Mouse (Mus musculus) neural tube, embryonic 11.5 days (tissue): ENCODE results near the gene Bcl2l11. TPM values are rescaled to one million over a fixed set of nuclear protein-coding genes. Genes with fewer than 3 reads are reported as not detected.
A peak's percentile ranks its signal among the peaks of the same experiment; 100 is the strongest.
"Not testable (repeated sequence)": the region's sequence is repeated elsewhere in the genome, so short reads cannot be mapped to it uniquely, and the experiment has no call there.

ENCODE experiments used
- ATAC-seq: fragments of 200-750 bp; cut with Nextera tagmentation; 2 replicates; pipeline ENCODE4 v1.8.0; 2017; ENCODE audit warnings: moderate number of reproducible peaks, mild to moderate bottlenecking, moderate TSS enrichment, moderate library complexity; ENCODE audit not compliant: insufficient read depth, low FRiP score, low TSS enrichment
- DNase-seq: peaks from one replicate; pipeline ENCODE4 v3.0.0-alpha.2; 2015; ENCODE audit warnings: low spot score
- H3K27ac ChIP-seq: fragments of 300-500 bp; sonication (generic); 2 replicates; pipeline ENCODE4 v1.5.1; 2014; ENCODE audit warnings: low read depth, mild to moderate bottlenecking, low read length
- H3K27me3 ChIP-seq: fragments of 300-500 bp; sonication (generic); 2 replicates; pipeline ENCODE4 v1.6.1; 2014; ENCODE audit warnings: mild to moderate bottlenecking, low read length, mixed read lengths; ENCODE audit not compliant: control insufficient read depth, insufficient read depth
- H3K36me3 ChIP-seq: fragments of 300-500 bp; sonication (generic); 2 replicates; pipeline ENCODE4 v1.6.1; 2014; ENCODE audit warnings: mild to moderate bottlenecking, low read length, moderate library complexity, mixed read lengths; ENCODE audit not compliant: control insufficient read depth, insufficient read depth
- H3K4me1 ChIP-seq: fragments of 300-500 bp; sonication (generic); 2 replicates; pipeline ENCODE4 v1.6.1; 2014; ENCODE audit warnings: low read length, mixed read lengths; ENCODE audit not compliant: control insufficient read depth, insufficient read depth
- H3K4me2 ChIP-seq: fragments of 300-500 bp; sonication (generic); 2 replicates; pipeline ENCODE4 v1.6.1; 2014; ENCODE audit warnings: low read depth, mild to moderate bottlenecking, moderate library complexity
- H3K4me3 ChIP-seq: fragments of 300-500 bp; sonication (generic); 2 replicates; pipeline ENCODE4 v1.5.1; 2014; ENCODE audit warnings: low read depth, low read length
- H3K9ac ChIP-seq: fragments of 300-500 bp; sonication (generic); 2 replicates; pipeline ENCODE4 v1.6.1; 2014; ENCODE audit warnings: mild to moderate bottlenecking, low read length
- H3K9me3 ChIP-seq: fragments of 300-500 bp; sonication (generic); 2 replicates; pipeline ENCODE4 v1.6.1; 2016; ENCODE audit warnings: low read length; ENCODE audit not compliant: control insufficient read depth
- WGBS: fragments of 180-500 bp; shearing (Covaris S2); extraction: QIAGEN DNeasy Blood & Tissue Kit; methylation state at CpG from one replicate; pipeline ENCODE4 v1.1.7; 2014; 5-methylcytosine and 5-hydroxymethylcytosine counted together
- polyA plus RNA-seq: library from polyadenylated mRNA; unstranded; fragments of >200 nt; fragmentation: Nextera tagmentation; extraction: Ambion mirVana; gene quantifications from 2 replicates; pipeline ENCODE4 v1.2.1, GENCODE M21; 2014

Bcl2l11 gene
- polyA plus RNA-seq, 1 experiment from 2014 or later = 19.5 TPM

DNA sequence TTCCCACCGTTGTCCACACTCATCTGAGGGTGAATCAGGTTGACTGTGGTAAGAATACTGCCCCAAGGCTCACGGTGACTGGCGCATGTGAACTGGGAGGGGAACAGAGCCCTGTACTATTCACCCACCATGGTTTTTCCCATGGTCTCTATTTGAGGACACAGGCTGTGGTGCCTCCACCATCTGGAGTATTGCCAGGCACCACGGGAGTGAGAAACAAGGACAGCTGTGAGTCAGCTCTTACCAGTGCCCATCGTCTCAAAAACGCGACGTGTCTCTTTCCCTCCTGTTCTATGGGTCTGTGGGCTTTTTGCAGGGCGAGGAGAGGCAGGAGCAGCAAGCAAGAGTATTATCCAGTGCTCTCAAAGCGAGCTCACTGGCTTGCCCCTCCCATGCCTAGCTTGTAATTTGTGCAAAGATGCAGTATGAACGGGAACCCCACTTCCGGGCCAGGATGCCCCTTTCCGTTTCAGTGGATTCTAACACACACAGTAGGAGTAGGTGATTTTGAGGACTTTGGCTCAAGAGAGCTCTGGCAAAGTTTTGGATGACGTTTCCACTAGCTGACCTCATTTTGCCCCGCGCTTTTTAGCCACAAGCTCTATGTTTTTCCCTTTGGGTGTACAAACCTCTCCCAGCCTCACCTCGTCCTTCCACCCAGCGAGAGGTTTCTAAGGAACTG, 53.4 kb downstream of the Bcl2l11 start:
- ATAC-seq = no peak
- Histone ChIP-seq H3K36me3 (no peaks in the 10 kb centered on the region), H3K9me3 (no peaks in the 10 kb centered on the region), H3K9ac (no peak overlapping the region), H3K27ac (no peak overlapping the region), H3K4me3 (no peak overlapping the region), H3K4me2 (no peak overlapping the region), H3K4me1 (0 out of 2 replicates have a peak, but pooled peaks cover 3% of the 10 kb centered on the region), H3K27me3 (no peaks in the 10 kb centered on the region)
- DNase-seq = no peak
- WGBS = 67% methylated on average over 18 of the region's 18 CpGs

DNA sequence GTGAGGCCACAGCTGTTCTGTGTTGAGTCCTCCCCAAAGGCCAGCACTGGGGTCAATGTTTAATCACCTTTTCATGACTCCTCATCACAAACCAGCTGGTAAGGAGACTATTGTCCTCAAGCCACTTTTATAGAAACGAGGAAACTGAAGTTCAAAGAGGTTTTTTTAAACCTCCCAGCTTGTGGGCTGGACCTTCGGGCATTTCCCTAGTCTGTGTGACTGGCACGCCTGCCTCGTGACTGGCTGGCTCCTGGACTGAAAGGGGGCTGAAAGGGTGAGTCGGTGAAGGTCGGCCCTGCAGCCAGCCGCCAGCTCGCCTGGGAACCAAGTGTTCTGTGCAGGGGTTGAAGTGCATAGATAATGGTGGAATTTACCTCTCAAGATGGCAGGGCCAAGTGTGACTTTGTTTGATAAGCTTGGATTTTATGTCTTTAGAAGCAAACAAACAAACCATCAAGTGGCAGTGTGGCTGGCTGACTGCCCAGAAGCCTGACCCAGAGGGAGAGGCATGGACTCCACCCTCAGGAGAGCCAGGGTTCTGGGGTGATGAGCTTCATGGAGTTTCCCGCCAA, 54.1 kb downstream of the Bcl2l11 start:
- 31% methylated on average over 9 of the region's 9 CpGs for WGBS
- ATAC-seq (no peak), DNase-seq (no peak)
- Histone ChIP-seq H3K9me3 (no peaks in the 10 kb centered on the region), H3K9ac (no peak overlapping the region), H3K4me2 (no peak overlapping the region), H3K27me3 (no peaks in the 10 kb centered on the region), H3K4me1 (0 out of 2 replicates have a peak, but pooled peaks cover 3% of the 10 kb centered on the region), H3K27ac (no peak overlapping the region), H3K36me3 (no peaks in the 10 kb centered on the region), H3K4me3 (no peak overlapping the region)

DNA sequence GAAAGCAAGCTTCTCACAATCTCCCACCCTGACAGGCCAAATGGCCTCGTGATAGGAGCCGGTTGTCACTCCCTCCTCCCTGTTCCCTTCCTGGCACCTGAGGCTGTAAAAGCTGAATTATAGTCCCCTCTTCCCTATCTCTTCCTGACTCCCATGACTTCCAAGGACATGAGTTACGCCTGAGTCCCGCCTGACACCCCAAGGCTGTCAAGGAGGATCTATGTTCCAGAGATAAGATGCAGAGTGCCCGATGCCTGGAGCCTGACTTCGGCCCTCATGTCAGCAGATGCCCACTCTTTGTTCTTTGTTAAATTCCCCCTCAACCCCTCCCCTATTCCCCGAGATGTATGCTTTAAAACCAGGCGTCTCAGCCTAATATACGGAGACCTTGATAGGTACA, 56.3 kb downstream of the Bcl2l11 start:
- 80% methylated on average over 9 of the region's 9 CpGs for WGBS
- H3K9me3 ChIP-seq, H3K36me3 ChIP-seq, H3K27me3 ChIP-seq, H3K4me1 ChIP-seq, H3K4me2 ChIP-seq, H3K4me3 ChIP-seq, H3K27ac ChIP-seq, H3K9ac ChIP-seq, ATAC-seq, DNase-seq: not testable (repeated sequence)

DNA sequence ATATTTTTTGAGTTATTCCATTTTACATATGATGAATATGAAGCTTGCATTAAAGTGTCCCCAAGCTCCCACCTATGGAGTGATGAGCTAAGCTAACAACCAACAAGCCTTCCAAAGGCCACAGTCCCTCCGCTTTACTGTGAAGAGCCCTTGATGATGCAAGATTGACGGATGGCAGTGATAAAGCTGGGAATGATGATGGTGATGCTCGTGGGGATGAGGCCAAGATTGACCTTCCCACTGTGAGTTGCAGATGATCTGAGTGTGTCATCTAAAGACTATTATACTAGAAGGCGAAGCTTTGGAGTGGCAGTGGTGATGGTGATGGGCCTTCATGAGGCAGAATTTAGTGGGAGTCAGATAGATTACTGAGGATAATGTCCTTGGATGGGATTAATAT, 56.9 kb downstream of the Bcl2l11 start:
- WGBS = 84% methylated on average over 4 of the region's 4 CpGs
- DNase-seq (no peak), ATAC-seq (no peak)
- no peaks in the 10 kb centered on the region for H3K9me3 ChIP-seq
- H3K27me3 ChIP-seq = no peaks in the 10 kb centered on the region
- H3K9ac ChIP-seq = no peak overlapping the region
- H3K27ac ChIP-seq = no peak overlapping the region
- H3K4me3 ChIP-seq = no peak overlapping the region
- H3K4me2 ChIP-seq = no peak overlapping the region
- H3K36me3 ChIP-seq = no peaks in the 10 kb centered on the region
- 0 out of 2 replicates have a peak, but pooled peaks cover 3% of the 10 kb centered on the region for H3K4me1 ChIP-seq

DNA sequence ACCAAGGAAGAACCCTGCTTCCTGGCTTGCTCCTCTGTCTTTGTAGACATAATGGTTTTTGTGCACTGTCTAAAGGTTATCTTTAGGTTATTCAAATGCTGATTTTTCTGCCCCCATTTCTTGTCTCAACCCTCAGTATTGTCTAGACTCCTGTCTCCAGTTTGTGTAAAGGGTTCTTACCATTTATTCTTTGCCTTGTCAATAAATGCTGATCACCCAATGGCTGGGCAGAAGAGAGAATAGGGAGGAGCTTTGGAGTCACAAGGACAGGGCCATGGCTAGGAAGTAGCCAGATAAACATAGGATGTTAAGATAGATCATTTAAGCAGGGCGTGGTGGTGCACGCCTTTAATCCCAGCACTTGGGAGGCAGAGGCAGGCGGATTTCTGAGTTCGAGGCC, 57.9 kb downstream of the Bcl2l11 start:
- Histone ChIP-seq H3K9ac (no peak overlapping the region), H3K27me3 (no peaks in the 10 kb centered on the region), H3K4me1 (0 out of 2 replicates have a peak, but pooled peaks cover 3% of the 10 kb centered on the region), H3K36me3 (no peaks in the 10 kb centered on the region), H3K9me3 (no peaks in the 10 kb centered on the region), H3K4me3 (no peak overlapping the region), H3K4me2 (no peak overlapping the region), H3K27ac (no peak overlapping the region)
- no peak for ATAC-seq
- DNase-seq = no peak
- WGBS = 88% methylated on average over 4 of the region's 4 CpGs

DNA sequence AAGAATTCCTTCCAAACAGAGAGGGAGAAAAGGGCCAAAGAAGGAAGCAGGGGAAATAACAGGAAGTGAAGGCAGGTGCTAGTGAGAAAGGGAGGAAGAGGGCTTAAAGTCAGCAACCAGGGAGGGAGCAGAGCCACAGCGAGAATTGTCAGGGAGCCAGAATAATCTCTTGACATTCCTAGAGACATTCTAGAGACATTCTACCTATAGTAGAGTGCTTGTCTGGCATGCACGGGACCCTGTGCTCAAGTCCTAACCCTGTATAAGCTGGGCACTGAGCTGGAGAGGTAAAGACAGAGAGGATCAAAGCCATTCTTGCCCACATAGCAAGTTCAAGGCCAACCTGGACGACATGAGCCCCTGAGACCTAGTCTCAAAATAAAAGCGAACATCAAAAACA, 60.1 kb downstream of the Bcl2l11 start:
- Histone ChIP-seq H3K27me3 (no peaks in the 10 kb centered on the region), H3K36me3 (no peaks in the 10 kb centered on the region), H3K4me1 (no peaks in the 10 kb centered on the region), H3K4me3 (no peak overlapping the region), H3K27ac (no peak overlapping the region), H3K9me3 (no peaks in the 10 kb centered on the region), H3K4me2 (no peak overlapping the region), H3K9ac (no peak overlapping the region)
- ATAC-seq (no peak), DNase-seq (no peak)
- WGBS = 91% methylated on average over 4 of the region's 4 CpGs

DNA sequence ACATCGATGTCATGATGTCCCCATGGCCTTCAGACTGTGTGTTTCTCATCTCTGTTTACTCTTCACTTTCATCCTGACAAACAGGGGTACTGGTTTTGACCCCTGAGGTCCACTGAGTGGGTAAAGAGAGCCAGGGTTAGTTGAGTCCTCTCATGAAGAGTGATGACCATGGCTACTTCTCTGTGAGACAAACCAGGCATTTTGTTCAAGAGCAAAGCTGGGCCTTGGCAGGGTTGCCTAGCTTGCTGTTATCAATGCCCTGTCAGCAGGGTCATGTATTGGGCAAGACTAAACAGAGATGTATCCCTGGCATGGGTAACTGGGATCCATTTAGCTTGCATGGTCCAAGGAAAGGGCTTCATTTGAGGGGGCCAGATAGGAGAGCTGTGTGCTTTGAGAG, 61.4 kb downstream of the Bcl2l11 start:
- 87% methylated on average over 1 of the region's 1 CpGs for WGBS
- ATAC-seq = no peak
- DNase-seq = no peak
- H3K4me3 ChIP-seq = no peak overlapping the region
- H3K4me2 ChIP-seq = no peak overlapping the region
- H3K27ac ChIP-seq = no peak overlapping the region
- no peak overlapping the region for H3K9ac ChIP-seq
- no peaks in the 10 kb centered on the region for H3K4me1 ChIP-seq
- no peaks in the 10 kb centered on the region for H3K9me3 ChIP-seq
- no peaks in the 10 kb centered on the region for H3K36me3 ChIP-seq
- no peaks in the 10 kb centered on the region for H3K27me3 ChIP-seq

DNA sequence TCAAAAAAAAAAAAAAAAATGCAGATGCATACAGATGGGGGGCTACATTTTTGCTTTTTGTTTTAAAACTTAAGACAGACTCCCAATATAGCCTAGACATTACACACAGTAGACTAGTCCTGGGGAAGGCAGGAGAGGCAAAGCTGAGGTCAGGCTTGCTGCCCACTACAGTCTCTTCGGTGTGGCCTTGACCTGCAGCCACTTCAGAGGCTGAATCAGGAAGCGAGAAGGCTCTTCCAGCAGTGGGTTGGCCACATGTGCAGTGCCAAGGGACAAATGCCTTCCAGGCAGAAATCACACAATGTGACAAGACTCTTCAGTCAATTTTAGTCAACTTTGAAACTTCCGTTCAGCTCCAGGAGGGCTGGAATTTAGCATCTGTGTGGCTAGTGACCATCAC, 62.6 kb downstream of the Bcl2l11 start:
- Histone ChIP-seq H3K36me3 (no peaks in the 10 kb centered on the region), H3K4me1 (no peaks in the 10 kb centered on the region), H3K9ac (no peak overlapping the region), H3K27me3 (no peaks in the 10 kb centered on the region), H3K9me3 (no peaks in the 10 kb centered on the region), H3K4me3 (no peak overlapping the region), H3K27ac (no peak overlapping the region), H3K4me2 (no peak overlapping the region)
- DNase-seq = no peak
- no peak for ATAC-seq
- WGBS = 91% methylated on average over 3 of the region's 3 CpGs

DNA sequence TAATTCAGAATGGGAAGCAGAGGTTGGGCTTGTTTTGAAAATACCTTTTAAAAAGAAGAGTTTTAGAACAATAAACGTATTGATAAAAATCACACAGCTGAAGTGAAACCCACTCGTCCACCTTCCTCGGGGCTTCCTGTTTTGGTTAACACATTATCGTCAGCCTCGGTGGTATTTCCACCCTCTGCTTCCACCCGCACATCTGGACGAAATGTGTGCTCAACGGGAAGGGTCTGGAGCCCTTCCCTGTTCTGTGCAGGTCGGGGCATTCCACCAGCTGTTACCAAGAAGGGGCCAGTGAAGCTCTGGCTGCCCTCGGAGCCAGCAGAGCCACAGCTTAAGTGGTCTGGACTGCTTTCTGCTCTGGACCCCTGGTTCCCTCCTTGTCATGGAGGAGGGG, 63.9 kb downstream of the Bcl2l11 start:
- DNase-seq (peak; percentile 35), ATAC-seq (no peak)
- H3K27me3 ChIP-seq = no peaks in the 10 kb centered on the region
- H3K4me3 ChIP-seq = no peak overlapping the region
- H3K4me1 ChIP-seq = no peaks in the 10 kb centered on the region
- H3K9me3 ChIP-seq = no peaks in the 10 kb centered on the region
- WGBS = 59% methylated on average over 10 of the region's 10 CpGs
- no peak overlapping the region for H3K9ac ChIP-seq
- H3K4me2 ChIP-seq = no peak overlapping the region
- no peak overlapping the region for H3K27ac ChIP-seq
- H3K36me3 ChIP-seq = no peaks in the 10 kb centered on the region
